Mouse (Mus musculus) intestine, embryonic 14.5 days (tissue): Measurements from ENCODE around the gene Gngt1. TPM values are rescaled to one million over a fixed set of nuclear protein-coding genes. Genes with fewer than 3 reads are reported as not detected.

Source experiments
- ATAC-seq: fragments of 200-750 bp; cut with Nextera tagmentation; replicated peaks from 2 replicates; pipeline ENCODE4 v1.8.0; 2017; ENCODE audit warnings: low read depth, moderate number of reproducible peaks, moderate TSS enrichment, moderate library complexity; ENCODE audit not compliant: low FRiP score, low TSS enrichment
- DNase-seq: peaks from one replicate; pipeline ENCODE4 v3.0.0-alpha.2; 2018; ENCODE audit warnings: low spot score
- H3K27ac ChIP-seq: fragments of 300-500 bp; sonication (generic); 2 replicates; pipeline ENCODE4 v1.5.1; 2014; ENCODE audit warnings: low read depth, mild to moderate bottlenecking, control low read depth
- H3K27me3 ChIP-seq: fragments of 300-500 bp; sonication (generic); replicated peaks from 2 replicates; pipeline ENCODE4 v1.6.1; 2014; ENCODE audit warnings: low read length, control low read depth; ENCODE audit not compliant: control insufficient read depth, insufficient read depth
- H3K36me3 ChIP-seq: fragments of 300-500 bp; sonication (generic); 2 replicates; pipeline ENCODE4 v1.6.1; 2014; ENCODE audit warnings: low read length, control low read depth; ENCODE audit not compliant: control insufficient read depth, insufficient read depth
- H3K4me1 ChIP-seq: fragments of 300-500 bp; sonication (generic); replicated peaks from 2 replicates; pipeline ENCODE4 v1.6.1; 2014; ENCODE audit warnings: low read length, control low read depth, mixed read lengths; ENCODE audit not compliant: control insufficient read depth, insufficient read depth
- H3K4me2 ChIP-seq: fragments of 300-500 bp; sonication (generic); 2 replicates; pipeline ENCODE4 v1.6.1; 2014; ENCODE audit warnings: low read length
- H3K4me3 ChIP-seq: fragments of 300-500 bp; sonication (generic); 2 replicates; pipeline ENCODE4 v1.5.1; 2014; ENCODE audit warnings: low read depth, low read length, control low read depth, mixed read lengths
- H3K9ac ChIP-seq: fragments of 300-500 bp; sonication (generic); 2 replicates; pipeline ENCODE4 v1.6.1; 2014; ENCODE audit warnings: mild to moderate bottlenecking, low read length
- H3K9me3 ChIP-seq: fragments of 300-500 bp; sonication (generic); 2 replicates; pipeline ENCODE4 v1.6.1; 2016; ENCODE audit warnings: low read length, control low read depth; ENCODE audit not compliant: control insufficient read depth
- WGBS: fragments of 180-500 bp; shearing (Covaris S2); extraction: QIAGEN DNeasy Blood & Tissue Kit; methylation state at CpG from one replicate; pipeline ENCODE4 v1.1.7; 2014; 5-methylcytosine and 5-hydroxymethylcytosine counted together
- polyA plus RNA-seq: library from polyadenylated mRNA; unstranded; fragments of >200 nt; fragmentation: Nextera tagmentation; extraction: Ambion mirVana; gene quantifications from 2 replicates; pipeline ENCODE4 v1.2.1, GENCODE M21; 2014

Gngt1 gene
- polyA plus RNA-seq, 1 experiment from 2014 or later: not detected

- H3K4me1 ChIP-seq: no peaks in the 10 kb centered on the region
- H3K27ac ChIP-seq: no peak overlapping the region
- H3K4me3 ChIP-seq: no peak overlapping the region
- H3K27me3 ChIP-seq: no peaks in the 10 kb centered on the region
- WGBS: 73% methylated on average over 1 of the region's 1 CpGs
- H3K36me3 ChIP-seq: no peaks in the 10 kb centered on the region
- H3K9ac ChIP-seq: no peak overlapping the region
- no peak for DNase-seq
- H3K4me2 ChIP-seq: no peak overlapping the region
- no peak; the same call in 1 of the 2 replicates for ATAC-seq
- no peaks in the 10 kb centered on the region for H3K9me3 ChIP-seq
Measured at GRCm38 (mm10) chr6:4041821-4042220, 48.2 kb downstream of the Gngt1 start.

Other genes with a start within 250 kb of the Gngt1 start
- 0.38 and 0.46 TPM in 2 replicates for gene Calcr, start 229.1 kb upstream of the Gngt1 start, polyA plus RNA-seq
- 6.3 and 8.3 TPM in 2 replicates for gene Tfpi2, start 4.9 kb upstream of the Gngt1 start, polyA plus RNA-seq
- 74.4 and 80.3 TPM in 2 replicates for gene Gng11, start 10.1 kb downstream of the Gngt1 start, polyA plus RNA-seq
- 55.2 and 66.7 TPM in 2 replicates for gene Bet1, start 93.2 kb downstream of the Gngt1 start, polyA plus RNA-seq